Mouse (Mus musculus): Measurements from ENCODE around the gene B4galnt1.

DNA sequence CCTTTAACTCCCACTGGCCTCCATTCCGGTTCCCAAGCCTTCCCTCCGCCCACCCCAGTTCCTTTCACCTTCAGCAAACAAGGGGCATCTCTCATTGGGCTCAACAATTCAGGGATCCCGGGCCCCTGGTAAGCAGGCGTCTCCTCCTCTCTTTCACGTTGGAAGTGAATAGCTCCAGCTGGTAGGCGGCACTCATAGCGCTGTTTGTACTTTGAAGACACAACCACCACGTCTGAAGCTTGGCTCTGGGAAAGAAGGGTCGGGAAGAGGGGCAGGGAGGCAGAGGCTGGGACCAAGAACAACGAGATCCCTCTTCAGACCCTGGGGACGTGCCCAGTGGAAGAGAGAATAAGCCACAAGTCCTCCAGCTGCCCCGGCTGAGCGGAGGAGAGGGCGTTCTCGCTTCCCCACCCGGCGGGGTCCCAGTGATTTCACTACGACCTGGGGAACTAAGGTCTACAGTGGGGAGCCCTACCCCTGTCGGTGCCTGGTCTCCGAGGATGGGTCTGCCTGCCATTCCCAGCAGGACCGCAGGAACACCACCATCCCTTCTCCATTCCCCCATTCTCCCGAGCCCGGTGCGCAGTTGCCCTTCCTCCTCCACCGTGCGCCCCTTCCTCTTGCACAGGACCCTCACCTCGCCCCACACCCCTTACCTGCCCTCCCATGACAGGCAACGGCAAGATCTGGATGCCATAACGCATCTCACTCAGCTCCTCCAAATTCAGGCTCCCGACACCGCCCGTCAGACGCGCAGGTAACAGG lies 44.5 kb upstream of the B4galnt1 start:
- TF ChIP-seq CTCF (IDR thresholded peaks at IDR 0.05; ENCODE audit: insufficient read depth, low read length): no peak
- no peak for TF ChIP-seq POLR2A (IDR thresholded peaks at IDR 0.05; ENCODE audit: borderline replicate concordance, extremely low read depth, low read depth, low read length)
